Mouse (Mus musculus): ENCODE measurements around the gene Zbtb7a. TPM values are rescaled to one million over a fixed set of nuclear protein-coding genes. Genes with fewer than 3 reads are reported as not detected.

Gene Zbtb7a
- polyA plus RNA-seq, 1 experiment from 2014 or later, result 31.5 TPM

GRCm38 (mm10) chr10:81198990-81199389, 64.0 kb downstream of the Zbtb7a start:
- no peak for ATAC-seq (ENCODE audit: low read depth)
- H3K4me3 ChIP-seq (ENCODE audit: low read length), result no peak overlapping the region
- no peak overlapping the region for H3K27ac ChIP-seq (ENCODE audit: low read length)
- 80% methylated on average over 6 of the region's 6 CpGs for WGBS
- no peak overlapping the region for H3K9ac ChIP-seq (ENCODE audit: low read length)
- no peak overlapping the region for H3K4me2 ChIP-seq (ENCODE audit: low read depth, low read length)
- H3K9me3 ChIP-seq (ENCODE audit: control insufficient read depth, low read length), result no peaks in the 10 kb centered on the region
- 0 out of 2 replicates have a peak, but pooled peaks cover 2% of the 10 kb centered on the region for H3K4me1 ChIP-seq (replicated peaks; ENCODE audit: control insufficient read depth, insufficient read depth, low read length)
- no peaks in the 10 kb centered on the region for H3K36me3 ChIP-seq (ENCODE audit: control insufficient read depth, insufficient read depth, low read length)
- peaks cover 31% of the 10 kb centered on the region for H3K27me3 ChIP-seq (ENCODE audit: control insufficient read depth, insufficient read depth, low read depth, low read length)

DNA sequence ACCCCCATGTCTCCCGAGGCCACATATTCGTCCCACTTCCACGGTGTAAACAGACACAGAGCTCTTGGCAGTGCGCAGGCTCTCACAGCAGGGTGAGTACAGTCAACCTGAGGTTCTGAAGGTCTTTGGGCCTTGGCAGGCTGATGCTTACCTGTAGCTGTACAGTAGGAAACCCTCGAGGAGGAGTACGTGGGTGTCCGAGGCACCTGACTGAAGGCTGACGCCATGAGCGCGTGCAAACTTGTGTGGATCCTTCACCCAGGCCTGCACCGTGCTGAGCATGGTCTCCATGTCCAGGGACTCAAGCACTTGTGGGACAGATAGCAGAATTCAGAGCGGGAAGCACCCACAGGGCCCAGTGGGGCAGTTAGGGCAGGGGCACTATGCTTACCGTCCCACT, 65.1 kb downstream of the Zbtb7a start:
- no peak for ATAC-seq (ENCODE audit: low read depth)
- H3K27me3 ChIP-seq (ENCODE audit: control insufficient read depth, insufficient read depth, low read depth, low read length), result peaks cover 19% of the 10 kb centered on the region
- 75% methylated on average over 13 of the region's 13 CpGs for WGBS
- H3K4me1 ChIP-seq (replicated peaks; ENCODE audit: control insufficient read depth, insufficient read depth, low read length), result no peaks in the 10 kb centered on the region
- no peak overlapping the region for H3K4me3 ChIP-seq (ENCODE audit: low read length)
- no peak overlapping the region for H3K27ac ChIP-seq (ENCODE audit: low read length)
- H3K4me2 ChIP-seq (ENCODE audit: low read depth, low read length), result no peak overlapping the region
- H3K36me3 ChIP-seq (ENCODE audit: control insufficient read depth, insufficient read depth, low read length), result no peaks in the 10 kb centered on the region
- H3K9me3 ChIP-seq (ENCODE audit: control insufficient read depth, low read length), result no peaks in the 10 kb centered on the region
- H3K9ac ChIP-seq (ENCODE audit: low read length), result no peak overlapping the region

DNA sequence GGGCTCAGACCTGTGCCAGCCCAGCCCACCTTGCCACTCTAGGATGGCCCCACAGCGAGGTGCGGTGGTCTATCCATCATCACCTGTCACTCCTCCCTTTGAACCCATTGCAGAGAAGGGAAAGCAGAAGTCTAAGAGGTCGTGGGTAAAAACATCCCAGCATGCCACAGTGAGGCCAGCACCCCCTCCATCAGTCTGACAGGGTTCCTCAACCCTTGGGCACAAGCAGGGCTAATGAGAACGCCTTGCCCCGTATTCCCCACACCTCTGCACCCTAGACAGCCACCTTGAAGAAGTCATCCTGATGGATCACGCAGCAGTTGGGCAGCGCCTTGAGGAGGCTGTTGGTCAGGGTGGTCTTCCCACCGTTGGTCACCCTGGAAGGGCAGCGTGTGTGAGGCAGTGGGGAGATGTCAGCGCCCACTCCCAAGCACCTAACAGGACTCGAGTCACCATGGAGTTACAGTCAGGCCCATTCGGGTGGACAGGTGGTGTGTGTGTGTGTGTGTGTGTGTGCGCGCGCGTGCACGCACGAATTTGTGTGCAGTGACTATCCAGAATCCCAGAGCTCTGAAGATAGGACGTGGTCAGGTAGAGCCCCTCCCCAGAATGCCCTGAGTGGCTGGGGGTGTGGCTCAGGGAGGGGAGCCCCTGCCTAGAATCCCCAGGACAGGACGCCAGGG, 65.7 kb downstream of the Zbtb7a start:
- Histone ChIP-seq H3K4me2 (ENCODE audit: low read depth, low read length) (no peak overlapping the region), H3K27ac (ENCODE audit: low read length) (no peak overlapping the region), H3K9me3 (ENCODE audit: control insufficient read depth, low read length) (no peaks in the 10 kb centered on the region), H3K27me3 (ENCODE audit: control insufficient read depth, insufficient read depth, low read depth, low read length) (peaks cover 15% of the 10 kb centered on the region), H3K9ac (ENCODE audit: low read length) (no peak overlapping the region), H3K4me3 (ENCODE audit: low read length) (no peak overlapping the region), H3K36me3 (ENCODE audit: control insufficient read depth, insufficient read depth, low read length) (no peaks in the 10 kb centered on the region), H3K4me1 (replicated peaks; ENCODE audit: control insufficient read depth, insufficient read depth, low read length) (no peaks in the 10 kb centered on the region)
- WGBS, result 63% methylated on average over 20 of the region's 20 CpGs
- no peak for ATAC-seq (ENCODE audit: low read depth)

- Histone ChIP-seq H3K9me3 (ENCODE audit: control insufficient read depth, low read length) (no peaks in the 10 kb centered on the region), H3K27me3 (ENCODE audit: control insufficient read depth, insufficient read depth, low read depth, low read length) (peaks cover 7% of the 10 kb centered on the region), H3K27ac (ENCODE audit: low read length) (no peak within 1 kb of the TSS), H3K4me3 (ENCODE audit: low read length) (no peak within 1 kb of the TSS), H3K9ac (ENCODE audit: low read length) (no peak within 1 kb of the TSS), H3K4me1 (replicated peaks; ENCODE audit: control insufficient read depth, insufficient read depth, low read length) (no peaks in the 10 kb centered on the region), H3K36me3 (ENCODE audit: control insufficient read depth, insufficient read depth, low read length) (no peaks in the 10 kb centered on the region), H3K4me2 (ENCODE audit: low read depth, low read length) (no peak within 1 kb of the TSS)
- ATAC-seq (ENCODE audit: low read depth), result no peak
- WGBS, result 56% methylated on average over 13 of the region's 13 CpGs
These were observed 67.1 kb downstream of the Zbtb7a start, which contains the start of gene Nmrk2 for GRCm38 (mm10) chr10:81201807-81202758. Gene Nmrk2 (minus strand): TSS chr10:81202051.

Small RNA genes within 50 kb of the gene (microRNA-seq; reads per million reads assigned to microRNA genes)
- not detected for gene Mir5615-1
- not detected for gene Mir5615-2

Other genes starting within 250 kb of the Zbtb7a start
- gene Timm13, start 234.3 kb upstream of the Zbtb7a start, polyA plus RNA-seq (2015; fragmentation: Nextera tagmentation; extraction: Ambion mirVana), result 284 and 297 TPM in 2 replicates
- gene Lmnb2, start 217.0 kb upstream of the Zbtb7a start, polyA plus RNA-seq (2015; fragmentation: Nextera tagmentation; extraction: Ambion mirVana), result 52.6 and 52.7 TPM in 2 replicates
- 57.3 and 63.6 TPM in 2 replicates for gene Gadd45b, start 205.1 kb upstream of the Zbtb7a start, polyA plus RNA-seq (2015; fragmentation: Nextera tagmentation; extraction: Ambion mirVana)
- 5.1 and 5.7 TPM in 2 replicates for gene Gng7, start 120.3 kb upstream of the Zbtb7a start, polyA plus RNA-seq (2015; fragmentation: Nextera tagmentation; extraction: Ambion mirVana)
- 0.11 and 0.72 TPM in 2 replicates for gene Diras1, start 109.6 kb upstream of the Zbtb7a start, polyA plus RNA-seq (2015; fragmentation: Nextera tagmentation; extraction: Ambion mirVana)
- 19.4 and 20.8 TPM in 2 replicates for gene Slc39a3, start 97.8 kb upstream of the Zbtb7a start, polyA plus RNA-seq (2015; fragmentation: Nextera tagmentation; extraction: Ambion mirVana)
- gene Sgta, start 75.0 kb upstream of the Zbtb7a start, polyA plus RNA-seq (2015; fragmentation: Nextera tagmentation; extraction: Ambion mirVana), result 183 and 187 TPM in 2 replicates
- 44.2 and 45.0 TPM in 2 replicates for gene Thop1, start 65.2 kb upstream of the Zbtb7a start, polyA plus RNA-seq (2015; fragmentation: Nextera tagmentation; extraction: Ambion mirVana)
- 0.34 and 1.0 TPM in 2 replicates for gene Creb3l3, start 36.3 kb upstream of the Zbtb7a start, polyA plus RNA-seq (2015; fragmentation: Nextera tagmentation; extraction: Ambion mirVana)
- 144 and 151 TPM in 2 replicates for gene Map2k2, start 29.3 kb upstream of the Zbtb7a start, polyA plus RNA-seq (2015; fragmentation: Nextera tagmentation; extraction: Ambion mirVana)
- 35.5 and 41.8 TPM in 2 replicates for gene Pias4, start 32.7 kb downstream of the Zbtb7a start, polyA plus RNA-seq (2015; fragmentation: Nextera tagmentation; extraction: Ambion mirVana)
- 589 and 620 TPM in 2 replicates for gene Eef2, start 41.4 kb downstream of the Zbtb7a start, polyA plus RNA-seq (2015; fragmentation: Nextera tagmentation; extraction: Ambion mirVana)
- gene Dapk3, start 47.8 kb downstream of the Zbtb7a start, polyA plus RNA-seq (2015; fragmentation: Nextera tagmentation; extraction: Ambion mirVana), result 37.5 and 40.5 TPM in 2 replicates
- gene 4930442H23Rik, start 48.6 kb downstream of the Zbtb7a start, polyA plus RNA-seq (2015; fragmentation: Nextera tagmentation; extraction: Ambion mirVana), result not detected in 2 replicates
- gene Nmrk2, start 66.8 kb downstream of the Zbtb7a start, polyA plus RNA-seq (2015; fragmentation: Nextera tagmentation; extraction: Ambion mirVana), result 0.11 and 0.31 TPM in 2 replicates
- 0.36 and 0.39 TPM in 2 replicates for gene Atcay, start 95.6 kb downstream of the Zbtb7a start, polyA plus RNA-seq (2015; fragmentation: Nextera tagmentation; extraction: Ambion mirVana)
- 5.0 and 6.0 TPM in 2 replicates for gene Zfr2, start 97.9 kb downstream of the Zbtb7a start, polyA plus RNA-seq (2015; fragmentation: Nextera tagmentation; extraction: Ambion mirVana)
- 2.9 and 3.5 TPM in 2 replicates for gene Matk, start 117.7 kb downstream of the Zbtb7a start, polyA plus RNA-seq (2015; fragmentation: Nextera tagmentation; extraction: Ambion mirVana)
- 202 and 210 TPM in 2 replicates for gene Mrpl54, start 131.7 kb downstream of the Zbtb7a start, polyA plus RNA-seq (2015; fragmentation: Nextera tagmentation; extraction: Ambion mirVana)
- 61.2 and 69.2 TPM in 2 replicates for gene Apba3, start 131.7 kb downstream of the Zbtb7a start, polyA plus RNA-seq (2015; fragmentation: Nextera tagmentation; extraction: Ambion mirVana)
- 29.3 and 32.9 TPM in 2 replicates for gene Tjp3, start 156.4 kb downstream of the Zbtb7a start, polyA plus RNA-seq (2015; fragmentation: Nextera tagmentation; extraction: Ambion mirVana)
- 41.0 and 43.1 TPM in 2 replicates for gene Pip5k1c, start 157.7 kb downstream of the Zbtb7a start, polyA plus RNA-seq (2015; fragmentation: Nextera tagmentation; extraction: Ambion mirVana)
- 36.6 and 37.9 TPM in 2 replicates for gene Cactin, start 185.9 kb downstream of the Zbtb7a start, polyA plus RNA-seq (2015; fragmentation: Nextera tagmentation; extraction: Ambion mirVana)
- 18.6 and 19.6 TPM in 2 replicates for gene Tbxa2r, start 193.5 kb downstream of the Zbtb7a start, polyA plus RNA-seq (2015; fragmentation: Nextera tagmentation; extraction: Ambion mirVana)
- 0.05 and 0.10 TPM in 2 replicates for gene Gipc3, start 208.0 kb downstream of the Zbtb7a start, polyA plus RNA-seq (2015; fragmentation: Nextera tagmentation; extraction: Ambion mirVana)
- gene Hmg20b, start 215.3 kb downstream of the Zbtb7a start, polyA plus RNA-seq (2015; fragmentation: Nextera tagmentation; extraction: Ambion mirVana), result 90.6 and 93.2 TPM in 2 replicates
- 13.7 and 13.9 TPM in 2 replicates for gene Mfsd12, start 222.3 kb downstream of the Zbtb7a start, polyA plus RNA-seq (2015; fragmentation: Nextera tagmentation; extraction: Ambion mirVana)
- 2.0 and 2.2 TPM in 2 replicates for gene 4930404N11Rik, start 230.6 kb downstream of the Zbtb7a start, polyA plus RNA-seq (2015; fragmentation: Nextera tagmentation; extraction: Ambion mirVana)
- gene Fzr1, start 243.3 kb downstream of the Zbtb7a start, polyA plus RNA-seq (2015; fragmentation: Nextera tagmentation; extraction: Ambion mirVana), result 95.4 and 105 TPM in 2 replicates
- gene Dohh, start 249.2 kb downstream of the Zbtb7a start, polyA plus RNA-seq (2015; fragmentation: Nextera tagmentation; extraction: Ambion mirVana), result 71.4 and 73.1 TPM in 2 replicates
- gene Gm48551, start 249.2 kb downstream of the Zbtb7a start, polyA plus RNA-seq (2015; fragmentation: Nextera tagmentation; extraction: Ambion mirVana), result 3.0 and 3.1 TPM in 2 replicates

All from lung, embryonic 16.5 days (tissue).